Mouse (Mus musculus) megakaryocyte-erythroid progenitor cell, adult 5-6 weeks (primary cell): ENCODE data around the gene Hemk1. TPM values are rescaled to one million over a fixed set of nuclear protein-coding genes. Genes with fewer than 3 reads are reported as not detected.

Experiments
- ATAC-seq: replicated peaks from 2 replicates; pipeline ENCODE4 v1.8.0; 2016; ENCODE audit warnings: mild to moderate bottlenecking, inconsistent platforms; ENCODE audit not compliant: severe bottlenecking, poor library complexity, low FRiP score, low TSS enrichment
- total RNA-seq, 2 experiments: library from RNA; stranded (forward) in 1 of 2; stranded (reverse) in 1 of 2; fragments of 200-1000, 215-1000 nt in 1 of 2; fragments of >200 nt in 1 of 2; fragmentation: Nextera tagmentation in 1 of 2; gene quantifications; 2 replicates each; pipeline ENCODE4 v1.2.3; 2014 to 2017

Hemk1 gene
- total RNA-seq, 2 experiments from 2014 or later: 4.9 to 18.8 TPM

- ATAC-seq: no peak
These were observed 7.9 kb upstream of the Hemk1 start for GRCm38 (mm10) chr9:107346081-107346480.

- ATAC-seq: no peak
These were observed 5.9 kb upstream of the Hemk1 start for GRCm38 (mm10) chr9:107344027-107344426.

- ATAC-seq: no peak
These were observed 5.2 kb upstream of the Hemk1 start for GRCm38 (mm10) chr9:107343146-107343943.

DNA sequence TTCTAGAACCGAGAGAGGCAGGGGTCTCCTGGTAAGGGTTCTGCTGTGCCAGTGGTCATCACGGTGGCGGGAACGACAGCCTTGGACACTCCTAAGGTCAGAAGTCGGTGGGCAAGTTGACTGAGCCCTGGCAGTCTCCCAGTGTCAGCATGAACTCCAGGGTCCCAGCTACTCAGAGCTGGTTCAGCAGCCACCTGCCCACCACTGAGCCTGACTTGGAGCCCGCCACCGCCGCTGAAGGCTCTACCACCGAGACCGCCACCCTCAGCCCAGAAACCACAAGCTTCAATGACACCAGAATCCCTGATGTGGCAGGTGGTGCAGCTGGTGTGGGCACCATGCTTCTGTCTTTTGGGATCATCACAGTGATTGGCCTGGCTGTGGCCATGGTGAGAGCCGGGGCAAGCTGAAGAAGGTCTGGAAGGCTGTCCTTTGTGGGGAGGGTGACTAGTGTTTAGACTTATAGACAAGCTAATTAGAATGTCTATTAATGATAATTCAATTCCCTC lies 4.1 kb upstream of the Hemk1 start:
- ATAC-seq: no peak

GRCm38 (mm10) chr9:107340911-107341645 lies 2.9 kb upstream of the Hemk1 start:
- no peak for ATAC-seq

GRCm38 (mm10) chr9:107340267-107340859 lies 2.2 kb upstream of the Hemk1 start, which contains the start of gene 6430571L13Rik:
TSS of gene 6430571L13Rik (plus strand) at chr9:107340602.
- peak; percentile 78 for ATAC-seq

- ATAC-seq: no peak
These were observed 1.8 kb downstream of the Hemk1 start for GRCm38 (mm10) chr9:107336386-107336785.

- peak; percentile 42; the same call in 1 of the 2 replicates for ATAC-seq
These were observed 2.2 kb downstream of the Hemk1 start for GRCm38 (mm10) chr9:107335909-107336308.

- no peak for ATAC-seq
These were observed 3.1 kb downstream of the Hemk1 start for GRCm38 (mm10) chr9:107335046-107335445.

- no peak for ATAC-seq
These were observed 3.8 kb downstream of the Hemk1 start for GRCm38 (mm10) chr9:107334356-107334755.

- no peak for ATAC-seq
These were observed 4.5 kb downstream of the Hemk1 start for GRCm38 (mm10) chr9:107333686-107334085.

GRCm38 (mm10) chr9:107330791-107331190 lies 7.4 kb downstream of the Hemk1 start:
- no peak for ATAC-seq

- no peak for ATAC-seq
These were observed 10.1 kb downstream of the Hemk1 start for GRCm38 (mm10) chr9:107327879-107328620.

DNA sequence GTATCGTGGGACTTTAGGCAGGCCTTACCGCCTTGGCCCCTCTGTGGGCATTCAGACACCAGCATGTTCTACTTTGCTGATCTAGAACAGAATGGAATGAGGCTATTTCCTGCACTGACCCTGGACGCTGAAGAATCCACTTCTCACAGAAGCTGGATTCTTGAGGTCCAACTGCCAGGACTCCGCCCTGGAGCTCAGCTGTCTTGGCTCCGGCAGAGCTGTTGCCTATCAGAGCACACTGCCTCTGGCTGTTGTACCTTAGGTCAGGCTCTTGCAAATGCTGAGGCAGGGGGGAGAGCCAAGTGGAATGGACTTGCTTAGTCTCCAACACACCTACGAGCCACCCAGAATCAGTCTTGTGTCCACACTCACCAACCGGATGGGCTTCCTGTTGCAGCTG lies 12.2 kb downstream of the Hemk1 start:
- peak; percentile 53; the same call in 1 of the 2 replicates for ATAC-seq

DNA sequence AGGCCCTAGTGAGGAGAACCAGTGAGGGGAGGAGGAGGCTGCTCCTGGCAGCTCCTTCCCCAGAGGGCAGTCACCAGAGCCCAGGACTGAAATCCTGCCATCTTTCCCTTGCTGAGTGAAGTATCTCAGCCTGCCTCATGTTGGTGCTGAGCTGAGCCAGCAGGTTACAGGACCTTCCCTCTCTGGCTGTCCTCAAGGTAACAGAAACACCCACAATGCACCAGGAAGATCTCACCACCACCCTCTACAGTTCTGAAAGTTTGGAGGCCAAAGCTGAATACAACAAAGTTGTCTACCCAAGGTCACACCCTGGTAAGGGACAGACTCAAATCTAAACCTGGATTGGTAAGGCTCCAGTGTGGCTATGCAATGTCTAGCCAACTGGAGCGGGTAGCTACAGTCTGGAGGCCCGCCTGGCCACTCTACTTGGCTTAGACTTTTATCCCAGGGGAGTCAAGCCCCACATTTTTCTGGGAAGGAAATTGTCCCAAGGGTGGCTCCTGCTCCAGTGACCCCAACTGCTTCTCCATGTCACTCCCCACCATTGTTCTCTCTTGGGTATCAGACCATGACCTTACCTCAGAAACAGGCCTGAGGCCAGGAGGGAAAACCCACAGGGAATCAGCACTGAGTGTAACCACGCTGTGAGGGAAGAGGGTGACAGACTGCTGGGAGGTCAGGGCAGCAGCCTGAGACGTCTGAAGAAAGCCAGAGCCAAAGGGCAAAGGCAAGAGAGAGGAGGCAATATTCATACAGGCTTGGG lies 13.2 kb downstream of the Hemk1 start:
- ATAC-seq: no peak

DNA sequence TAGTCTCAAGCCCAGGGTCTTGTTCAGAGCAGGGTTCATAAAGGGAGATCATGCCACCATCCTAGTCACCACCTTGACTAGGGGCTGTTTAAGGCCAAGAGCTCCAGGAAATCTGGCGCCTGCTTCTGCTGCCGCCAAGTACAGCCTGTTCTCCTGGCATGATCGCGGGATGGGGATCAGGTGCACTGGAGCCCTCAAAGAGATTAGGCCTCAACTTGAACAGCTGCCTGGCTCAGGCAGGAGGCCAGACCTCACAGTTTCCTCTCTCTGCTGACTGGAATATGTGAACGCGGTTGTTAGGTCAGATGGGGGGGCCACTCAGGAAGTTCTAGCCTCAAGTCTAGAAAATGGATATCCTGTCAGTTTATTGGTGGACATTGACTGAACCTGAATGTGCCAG lies 14.6 kb downstream of the Hemk1 start:
- peak; percentile 60 for ATAC-seq

- no peak for ATAC-seq
These were observed 15.6 kb downstream of the Hemk1 start for GRCm38 (mm10) chr9:107322461-107323050.

- ATAC-seq: no peak
These were observed 22.4 kb downstream of the Hemk1 start for GRCm38 (mm10) chr9:107315791-107316190.
